25 mouse cellular contexts compared by ENCODE assay signal in genomic region chr1:55076395-55076743, GRCm38 (mm10). TPM values are rescaled to one million over a fixed set of nuclear protein-coding genes. Genes with fewer than 3 reads are reported as not detected.
A peak's percentile ranks its signal among the peaks of the same experiment; 100 is the strongest.
DNase-seq lines count a peak whose midpoint lies in the region; ATAC-seq and TF ChIP-seq lines count a peak whose summit lies in the region.
"Had no signal": no experiment of that assay in that cellular context is flagged by ENCODE, and none has a peak within 500 bp of the region (broad histone marks: within the 10 kb centered on the region; RNA-seq: fewer than 3 reads in every experiment).

No protein-coding gene starts in this region.

- no peak for TF ChIP-seq EP300 in liver, embryonic 14.5 days (IDR thresholded peaks at IDR 0.05; ENCODE audit: low read depth)

- DNase-seq in forebrain, embryonic 11.5 days (ENCODE audit: low spot score) = no peak
- no peak for DNase-seq in lung, embryonic 14.5 days
- DNase-seq in lung, postnatal 25 days (ENCODE audit: low spot score) = no peak
- DNase-seq in liver, embryonic 14.5 days (ENCODE audit: low read depth in 3 of 3, low spot score in 3 of 3) = no peak
- DNase-seq in gastrocnemius, postnatal 4 days (ENCODE audit: low spot score in 2 of 2) = no peak
- DNase-seq in frontal cortex, postnatal 25 days (ENCODE audit: low spot score in 2 of 2) = no peak
- DNase-seq: cerebellum, adult 11-12 months; cerebellum, adult 9-11 months; forebrain, postnatal 0 days; gastrocnemius, postnatal 10 days; lung, adult 2 months; retina, postnatal 1 day; right cerebral cortex, postnatal 14 days; thymus, postnatal 14 days had no signal

- ATAC-seq in forebrain, embryonic 11.5 days (replicated peaks; ENCODE audit: low FRiP score) = peak; percentile 46; the same call in 1 of the 2 replicates
- no peak for ATAC-seq in forebrain, embryonic 13.5 days
- peak; percentile 3; the same call in 1 of the 2 replicates for ATAC-seq in lung, embryonic 14.5 days (ENCODE audit: insufficient read depth)
- peak; percentile 13; the same call in 1 of the 2 replicates for ATAC-seq in liver, embryonic 14.5 days (ENCODE audit: insufficient read depth)
- ATAC-seq: forebrain, postnatal 0 days had no signal

- H3K4me3 ChIP-seq in forebrain, embryonic 11.5 days (ENCODE audit: low read depth, low read length) = no peak overlapping the region
- no peak overlapping the region for H3K4me3 ChIP-seq in forebrain, embryonic 13.5 days
- no peak overlapping the region for H3K4me3 ChIP-seq in lung, embryonic 14.5 days (ENCODE audit: low read depth, low read length)
- H3K4me3 ChIP-seq in liver, embryonic 14.5 days (ENCODE audit: insufficient read depth in 1 of 2, low read depth in 2 of 2, low read length in 2 of 2) = no peak overlapping the region
- H3K4me3 ChIP-seq: embryonic facial prominence, embryonic 13.5 days; forebrain, embryonic 10.5 days; intestine, embryonic 15.5 days; kidney, embryonic 15.5 days; layer of hippocampus, adult 2 months; left cerebral cortex, adult 2 months; limb, embryonic 13.5 days; midbrain, embryonic 12.5 days; neural tube, embryonic 13.5 days had no signal

- peaks cover 11% of the 10 kb centered on the region; the same call in 1 of the 2 replicates for H3K36me3 ChIP-seq in forebrain, embryonic 11.5 days (ENCODE audit: control insufficient read depth, insufficient read depth, low read length)
- H3K36me3 ChIP-seq in forebrain, embryonic 13.5 days (ENCODE audit: poor library complexity, severe bottlenecking) = peaks cover 67% of the 10 kb centered on the region
- H3K36me3 ChIP-seq in lung, embryonic 14.5 days (ENCODE audit: insufficient read depth) = peaks cover 57% of the 10 kb centered on the region
- H3K36me3 ChIP-seq in liver, embryonic 14.5 days (replicated peaks; ENCODE audit: control insufficient read depth, insufficient read depth, low read depth) = peaks cover 39% of the 10 kb centered on the region

- no peaks in the 10 kb centered on the region for H3K9me3 ChIP-seq in forebrain, embryonic 11.5 days (ENCODE audit: control insufficient read depth, low read length)
- H3K9me3 ChIP-seq in forebrain, embryonic 13.5 days (replicated peaks) = no peaks in the 10 kb centered on the region
- H3K9me3 ChIP-seq in lung, embryonic 14.5 days (ENCODE audit: low read depth, low read length) = no peaks in the 10 kb centered on the region
- H3K9me3 ChIP-seq in liver, embryonic 14.5 days (ENCODE audit: control insufficient read depth, low read length) = no peaks in the 10 kb centered on the region
- H3K9me3 ChIP-seq: embryonic facial prominence, embryonic 13.5 days; forebrain, embryonic 10.5 days; G1E; intestine, embryonic 15.5 days; kidney, embryonic 15.5 days; limb, embryonic 13.5 days; midbrain, embryonic 12.5 days; neural tube, embryonic 13.5 days had no signal

- TF ChIP-seq CTCF in lung, embryonic 14.5 days (IDR thresholded peaks at IDR 0.05; ENCODE audit: low read depth) = no peak
- no peak for TF ChIP-seq CTCF in liver, embryonic 14.5 days (IDR thresholded peaks at IDR 0.05; ENCODE audit: low read depth)

- H3K27me3 ChIP-seq in forebrain, embryonic 11.5 days (ENCODE audit: control insufficient read depth, insufficient read depth, low read length) = no peaks in the 10 kb centered on the region
- no peaks in the 10 kb centered on the region for H3K27me3 ChIP-seq in forebrain, embryonic 13.5 days
- H3K27me3 ChIP-seq in lung, embryonic 14.5 days (ENCODE audit: insufficient read depth, low read length) = no peaks in the 10 kb centered on the region
- no peaks in the 10 kb centered on the region for H3K27me3 ChIP-seq in liver, embryonic 14.5 days (ENCODE audit: control insufficient read depth, insufficient read depth, low read length)
- H3K27me3 ChIP-seq: embryonic facial prominence, embryonic 13.5 days; intestine, embryonic 15.5 days; kidney, embryonic 15.5 days; limb, embryonic 13.5 days; midbrain, embryonic 12.5 days; neural tube, embryonic 13.5 days had no signal

- no peak overlapping the region for H3K9ac ChIP-seq in forebrain, embryonic 11.5 days (ENCODE audit: low read length)
- H3K9ac ChIP-seq in forebrain, embryonic 13.5 days = no peak overlapping the region
- no peak overlapping the region for H3K9ac ChIP-seq in lung, embryonic 14.5 days
- no peak overlapping the region for H3K9ac ChIP-seq in liver, embryonic 14.5 days (replicated peaks)
- H3K9ac ChIP-seq: embryonic facial prominence, embryonic 13.5 days; forebrain, postnatal 0 days; intestine, embryonic 15.5 days; kidney, embryonic 15.5 days; limb, embryonic 13.5 days; midbrain, embryonic 12.5 days; neural tube, embryonic 13.5 days had no signal

- no peaks in the 10 kb centered on the region for H3K4me1 ChIP-seq in forebrain, embryonic 11.5 days (replicated peaks; ENCODE audit: control insufficient read depth, insufficient read depth, low read length)
- no peaks in the 10 kb centered on the region for H3K4me1 ChIP-seq in forebrain, embryonic 13.5 days
- no peaks in the 10 kb centered on the region for H3K4me1 ChIP-seq in lung, embryonic 14.5 days (ENCODE audit: insufficient read depth)
- peaks cover 11 to 28% of the 10 kb centered on the region in 2 experiments for H3K4me1 ChIP-seq in liver, embryonic 14.5 days (replicated peaks; ENCODE audit: control insufficient read depth in 2 of 2, insufficient read depth in 2 of 2, low read length in 1 of 2)
- H3K4me1 ChIP-seq: embryonic facial prominence, embryonic 13.5 days; forebrain, embryonic 10.5 days; intestine, embryonic 15.5 days; kidney, embryonic 15.5 days; limb, embryonic 13.5 days; midbrain, embryonic 12.5 days; neural tube, embryonic 13.5 days had no signal

- H3K4me2 ChIP-seq in forebrain, embryonic 11.5 days (ENCODE audit: low read depth, low read length, severe bottlenecking) = no peak overlapping the region
- no peak overlapping the region for H3K4me2 ChIP-seq in forebrain, embryonic 13.5 days
- no peak overlapping the region for H3K4me2 ChIP-seq in lung, embryonic 14.5 days
- no peak overlapping the region for H3K4me2 ChIP-seq in liver, embryonic 14.5 days (ENCODE audit: low read depth)
- H3K4me2 ChIP-seq: embryonic facial prominence, embryonic 13.5 days; intestine, embryonic 15.5 days; kidney, embryonic 15.5 days; limb, embryonic 13.5 days; midbrain, embryonic 12.5 days; neural tube, embryonic 13.5 days had no signal

- H3K27ac ChIP-seq in forebrain, embryonic 11.5 days (ENCODE audit: low read depth, low read length) = no peak overlapping the region
- H3K27ac ChIP-seq in forebrain, embryonic 13.5 days = no peak overlapping the region
- no peak overlapping the region for H3K27ac ChIP-seq in lung, embryonic 14.5 days (ENCODE audit: low read depth)
- no peak overlapping the region for H3K27ac ChIP-seq in liver, embryonic 14.5 days
- H3K27ac ChIP-seq: embryonic facial prominence, embryonic 13.5 days; forebrain, embryonic 10.5 days; intestine, embryonic 15.5 days; kidney, embryonic 15.5 days; layer of hippocampus, adult 2 months; left cerebral cortex, adult 2 months; limb, embryonic 13.5 days; midbrain, embryonic 12.5 days; neural tube, embryonic 13.5 days had no signal

RNA-seq across cellular contexts. Expression of gene Hspe1, which starts 11.6 kb away (rescaled TPM):
- polyA plus RNA-seq in forebrain, embryonic 11.5 days (2014; fragmentation: Nextera tagmentation; extraction: Ambion mirVana) = 434 and 507 TPM in 2 replicates
- polyA plus RNA-seq in forebrain, embryonic 13.5 days (2015; fragmentation: Nextera tagmentation; extraction: Ambion mirVana) = 360 and 397 TPM in 2 replicates
- 435 and 439 TPM in 2 replicates for polyA plus RNA-seq in lung, embryonic 14.5 days (2014; fragmentation: Nextera tagmentation; extraction: Ambion mirVana)
- 148 and 306 TPM in 2 replicates for polyA plus RNA-seq in liver, embryonic 14.5 days (2012; rRNA removed)
- polyA plus RNA-seq in liver, embryonic 14.5 days (2014; fragmentation: Nextera tagmentation; extraction: Ambion mirVana) = 396 and 414 TPM in 2 replicates
- total RNA-seq in gastrocnemius, postnatal 4 days (2021) = 100 to 1,000 TPM; 106 to 109 TPM

RNA-seq across cellular contexts. Expression of gene Hspd1, which starts 11.7 kb away (rescaled TPM):
- polyA plus RNA-seq in forebrain, embryonic 11.5 days (2014; fragmentation: Nextera tagmentation; extraction: Ambion mirVana) = 401 and 416 TPM in 2 replicates
- 333 and 363 TPM in 2 replicates for polyA plus RNA-seq in forebrain, embryonic 13.5 days (2015; fragmentation: Nextera tagmentation; extraction: Ambion mirVana)
- 312 and 315 TPM in 2 replicates for polyA plus RNA-seq in lung, embryonic 14.5 days (2014; fragmentation: Nextera tagmentation; extraction: Ambion mirVana)
- 73.8 and 163 TPM in 2 replicates for polyA plus RNA-seq in liver, embryonic 14.5 days (2012; rRNA removed)
- polyA plus RNA-seq in liver, embryonic 14.5 days (2014; fragmentation: Nextera tagmentation; extraction: Ambion mirVana) = 241 and 264 TPM in 2 replicates
- total RNA-seq in gastrocnemius, postnatal 4 days (2021) = 100 to 1,000 TPM; 191 to 196 TPM

RNA-seq across cellular contexts. Expression of gene Coq10b, which starts 23.8 kb away (rescaled TPM):
- polyA plus RNA-seq in forebrain, embryonic 11.5 days (2014; fragmentation: Nextera tagmentation; extraction: Ambion mirVana) = 30.9 and 32.9 TPM in 2 replicates
- polyA plus RNA-seq in forebrain, embryonic 13.5 days (2015; fragmentation: Nextera tagmentation; extraction: Ambion mirVana) = 35.0 and 36.6 TPM in 2 replicates
- polyA plus RNA-seq in lung, embryonic 14.5 days (2014; fragmentation: Nextera tagmentation; extraction: Ambion mirVana) = 21.1 and 22.9 TPM in 2 replicates
- polyA plus RNA-seq in liver, embryonic 14.5 days (2012; rRNA removed) = 6.3 and 8.6 TPM in 2 replicates
- 15.4 and 16.4 TPM in 2 replicates for polyA plus RNA-seq in liver, embryonic 14.5 days (2014; fragmentation: Nextera tagmentation; extraction: Ambion mirVana)
- total RNA-seq in gastrocnemius, postnatal 4 days (2021) = 10 to 100 TPM in 1 of 2 experiments, 1 to 10 TPM in 1; 8.9 to 14.2 TPM

RNA-seq across cellular contexts. Expression of gene Sf3b1, which starts 49.1 kb away (rescaled TPM):
- polyA plus RNA-seq in forebrain, embryonic 11.5 days (2014; fragmentation: Nextera tagmentation; extraction: Ambion mirVana) = 327 and 360 TPM in 2 replicates
- 407 and 413 TPM in 2 replicates for polyA plus RNA-seq in forebrain, embryonic 13.5 days (2015; fragmentation: Nextera tagmentation; extraction: Ambion mirVana)
- polyA plus RNA-seq in lung, embryonic 14.5 days (2014; fragmentation: Nextera tagmentation; extraction: Ambion mirVana) = 313 and 342 TPM in 2 replicates
- 30.9 and 45.0 TPM in 2 replicates for polyA plus RNA-seq in liver, embryonic 14.5 days (2012; rRNA removed)
- 122 and 132 TPM in 2 replicates for polyA plus RNA-seq in liver, embryonic 14.5 days (2014; fragmentation: Nextera tagmentation; extraction: Ambion mirVana)
- total RNA-seq in gastrocnemius, postnatal 4 days (2021) = 100 to 1,000 TPM; 109 to 130 TPM

RNA-seq across cellular contexts. Expression of gene Mob4, which starts 54.7 kb away (rescaled TPM):
- polyA plus RNA-seq in forebrain, embryonic 11.5 days (2014; fragmentation: Nextera tagmentation; extraction: Ambion mirVana) = 133 and 163 TPM in 2 replicates
- 191 and 198 TPM in 2 replicates for polyA plus RNA-seq in forebrain, embryonic 13.5 days (2015; fragmentation: Nextera tagmentation; extraction: Ambion mirVana)
- polyA plus RNA-seq in lung, embryonic 14.5 days (2014; fragmentation: Nextera tagmentation; extraction: Ambion mirVana) = 141 TPM in 2 replicates
- polyA plus RNA-seq in liver, embryonic 14.5 days (2012; rRNA removed) = 7.3 and 10.8 TPM in 2 replicates
- polyA plus RNA-seq in liver, embryonic 14.5 days (2014; fragmentation: Nextera tagmentation; extraction: Ambion mirVana) = 36.0 and 38.0 TPM in 2 replicates
- 10 to 100 TPM; 53.1 to 56.2 TPM for total RNA-seq in gastrocnemius, postnatal 4 days (2021)
